Mouse (Mus musculus): Measurements from ENCODE around the gene Gm20695.

Gm20695 gene

GRCm38 (mm10) chr16:3895173-3895792, 10.8 kb downstream of the Gm20695 start:
- no peak for DNase-seq (ENCODE audit: low read depth, low spot score)

GRCm38 (mm10) chr16:3896046-3896445, 11.6 kb downstream of the Gm20695 start:
- no peak for DNase-seq (ENCODE audit: low read depth, low spot score)

GRCm38 (mm10) chr16:3896553-3896952, 12.1 kb downstream of the Gm20695 start:
- DNase-seq (ENCODE audit: low read depth, low spot score): no peak

GRCm38 (mm10) chr16:3907471-3907870, 23.0 kb downstream of the Gm20695 start:
- no peak for DNase-seq (ENCODE audit: low read depth, low spot score)

- peak; percentile 95 for DNase-seq (ENCODE audit: low read depth, low spot score)
Measured at GRCm38 (mm10) chr16:3908537-3909111, 24.2 kb downstream of the Gm20695 start, which contains the start of the genes 1700037C18Rik and Cluap1. Gene 1700037C18Rik, minus strand, starts transcription at chr16:3908689. Gene Cluap1, plus strand, starts transcription at chr16:3908801.

- DNase-seq (ENCODE audit: low read depth, low spot score): no peak
Measured at GRCm38 (mm10) chr16:3909118-3909517, 24.7 kb downstream of the Gm20695 start.

GRCm38 (mm10) chr16:3920756-3921155, 36.3 kb downstream of the Gm20695 start:
- no peak for DNase-seq (ENCODE audit: low read depth, low spot score)

- no peak for DNase-seq (ENCODE audit: low read depth, low spot score)
Measured at GRCm38 (mm10) chr16:3923515-3923914, 39.1 kb downstream of the Gm20695 start.

GRCm38 (mm10) chr16:3923966-3924365, 39.5 kb downstream of the Gm20695 start:
- DNase-seq (ENCODE audit: low read depth, low spot score): peak; percentile 17

- DNase-seq (ENCODE audit: low read depth, low spot score): no peak
Measured at GRCm38 (mm10) chr16:3928582-3928981, 44.1 kb downstream of the Gm20695 start.

GRCm38 (mm10) chr16:3929151-3929550, 44.7 kb downstream of the Gm20695 start:
- no peak for DNase-seq (ENCODE audit: low read depth, low spot score)

- no peak for DNase-seq (ENCODE audit: low read depth, low spot score)
Measured at GRCm38 (mm10) chr16:3933536-3933935, 49.1 kb downstream of the Gm20695 start.

- DNase-seq (ENCODE audit: low read depth, low spot score): no peak
Measured at GRCm38 (mm10) chr16:3934091-3934490, 49.6 kb downstream of the Gm20695 start.

GRCm38 (mm10) chr16:3934701-3935100, 50.3 kb downstream of the Gm20695 start:
- DNase-seq (ENCODE audit: low read depth, low spot score): no peak

- DNase-seq (ENCODE audit: low read depth, low spot score): no peak
Measured at GRCm38 (mm10) chr16:3951141-3951540, 66.7 kb downstream of the Gm20695 start.

GRCm38 (mm10) chr16:3956369-3956768, 71.9 kb downstream of the Gm20695 start:
- DNase-seq (ENCODE audit: low read depth, low spot score): no peak

GRCm38 (mm10) chr16:3959261-3959660, 74.8 kb downstream of the Gm20695 start:
- DNase-seq (ENCODE audit: low read depth, low spot score): no peak

GRCm38 (mm10) chr16:3964990-3965389, 80.5 kb downstream of the Gm20695 start:
- no peak for DNase-seq (ENCODE audit: low read depth, low spot score)

GRCm38 (mm10) chr16:3965534-3965933, 81.1 kb downstream of the Gm20695 start:
- no peak for DNase-seq (ENCODE audit: low read depth, low spot score)

Measured in mesoderm, embryonic 11.5 days (tissue).